Mouse (Mus musculus): ENCODE results near the gene Faap100.
"Not testable (repeated sequence)": the region's sequence is repeated elsewhere in the genome, so short reads cannot be mapped to it uniquely, and the experiment has no call there.

Faap100 gene

GRCm38 (mm10) chr11:120378611-120379540 lies at the start of gene Faap100:
Gene Faap100 (minus strand): TSS chr11:120378764.
- in situ Hi-C loops (cut with MboI, MseI): loop anchor here in 1 of 2 experiments (10.0 kb wide), 1 partner anchor 566 kb away; the partner anchor contains the start of gene Slc16a3

GRCm38 (mm10) chr11:120426727-120427126 lies 48.2 kb upstream of the Faap100 start:
- in situ Hi-C loops (cut with MboI, MseI): no loop called here

- in situ Hi-C loops (cut with MboI, MseI): no loop called here
These were observed 45.2 kb upstream of the Faap100 start for GRCm38 (mm10) chr11:120423569-120424295.

GRCm38 (mm10) chr11:120422651-120423568 lies 44.3 kb upstream of the Faap100 start:
- in situ Hi-C loops (cut with MboI, MseI): no loop called here

DNA sequence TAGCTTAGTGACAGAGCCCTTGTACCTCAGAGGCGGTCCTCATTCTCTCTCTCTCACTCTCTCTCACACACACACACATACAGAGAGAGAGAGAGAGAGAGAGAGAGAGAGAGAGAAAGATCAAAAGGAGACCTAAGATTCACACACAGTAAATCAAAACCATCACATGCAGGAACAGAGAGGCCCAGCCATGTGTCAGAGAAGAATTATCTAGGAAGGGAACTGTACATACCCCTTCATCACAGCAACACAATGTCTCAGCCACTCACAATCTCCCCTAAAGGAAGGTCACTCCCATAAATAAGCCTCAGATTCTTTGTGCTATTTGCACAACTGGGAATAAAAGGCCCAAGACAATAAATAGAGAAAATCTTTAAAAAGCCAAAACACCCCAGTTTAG lies 40.0 kb upstream of the Faap100 start:
- in situ Hi-C loops (cut with MboI, MseI): no loop called here

GRCm38 (mm10) chr11:120417852-120418251 lies 39.3 kb upstream of the Faap100 start:
- in situ Hi-C loops (cut with MboI, MseI): no loop called here

GRCm38 (mm10) chr11:120413621-120414020 lies 35.1 kb upstream of the Faap100 start:
- in situ Hi-C loops (cut with MboI, MseI): not testable (repeated sequence)

GRCm38 (mm10) chr11:120406445-120406844 lies 27.9 kb upstream of the Faap100 start:
- in situ Hi-C loops (cut with MboI, MseI): no loop called here

DNA sequence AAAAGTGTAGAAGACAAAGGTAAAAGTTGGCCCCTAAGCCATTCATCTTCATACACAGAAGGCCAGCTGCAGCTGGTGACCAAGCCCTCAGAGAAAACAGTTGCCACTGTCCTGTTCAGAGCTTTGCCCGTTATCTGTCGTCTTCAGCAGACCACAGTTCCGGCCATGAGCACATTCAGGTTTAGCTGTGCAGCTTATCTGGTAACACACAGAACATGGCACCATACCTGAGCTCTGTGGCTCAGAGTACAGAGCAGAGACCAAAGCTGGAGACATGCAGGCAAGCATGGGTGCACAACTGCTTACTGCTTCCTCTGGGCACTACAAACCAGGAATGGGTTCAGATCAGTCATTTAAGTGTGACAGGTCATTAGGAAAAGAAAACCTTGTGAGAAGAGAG lies 27.3 kb upstream of the Faap100 start:
- in situ Hi-C loops (cut with MboI, MseI): no loop called here

DNA sequence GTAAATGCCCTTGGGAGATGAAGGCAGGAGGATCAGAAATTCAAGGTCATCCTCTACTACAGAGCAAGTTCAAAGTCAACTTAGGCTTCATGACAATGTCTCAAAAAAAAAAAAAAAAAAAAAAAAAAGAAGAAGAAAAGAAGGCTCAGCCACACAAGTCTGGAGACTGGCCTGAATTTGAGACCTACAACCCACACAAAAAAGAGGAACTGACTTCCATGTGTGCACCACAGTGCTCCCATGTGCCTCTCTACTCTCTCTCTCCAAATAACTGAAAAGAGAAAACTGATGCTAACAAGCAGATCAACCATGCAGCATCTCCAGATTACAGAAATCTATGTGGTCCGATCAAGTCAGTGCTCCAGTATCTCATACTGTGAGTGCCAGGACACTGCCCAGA lies 26.2 kb upstream of the Faap100 start:
- in situ Hi-C loops (cut with MboI, MseI): no loop called here

DNA sequence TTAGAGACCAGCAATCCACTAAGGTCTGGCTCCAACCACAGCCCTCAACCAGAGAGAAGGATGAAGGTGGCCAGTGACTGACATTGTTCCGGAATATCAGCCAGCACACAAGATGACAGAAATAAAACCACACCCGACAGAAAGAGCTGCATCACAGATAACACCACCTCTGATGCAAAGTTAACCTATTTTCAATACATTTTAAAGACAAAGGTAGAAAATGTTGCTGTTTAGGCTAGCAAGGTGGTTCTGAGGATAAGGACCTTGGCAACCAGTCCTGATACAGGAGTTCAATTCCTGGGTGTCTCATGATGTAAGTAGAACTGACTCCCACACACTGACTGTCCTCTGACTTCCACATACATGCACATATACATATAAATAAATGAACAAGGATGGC lies 20.8 kb upstream of the Faap100 start:
- in situ Hi-C loops (cut with MboI, MseI): no loop called here

- in situ Hi-C loops (cut with MboI, MseI): no loop called here
These were observed 19.0 kb upstream of the Faap100 start for GRCm38 (mm10) chr11:120397602-120398001.

DNA sequence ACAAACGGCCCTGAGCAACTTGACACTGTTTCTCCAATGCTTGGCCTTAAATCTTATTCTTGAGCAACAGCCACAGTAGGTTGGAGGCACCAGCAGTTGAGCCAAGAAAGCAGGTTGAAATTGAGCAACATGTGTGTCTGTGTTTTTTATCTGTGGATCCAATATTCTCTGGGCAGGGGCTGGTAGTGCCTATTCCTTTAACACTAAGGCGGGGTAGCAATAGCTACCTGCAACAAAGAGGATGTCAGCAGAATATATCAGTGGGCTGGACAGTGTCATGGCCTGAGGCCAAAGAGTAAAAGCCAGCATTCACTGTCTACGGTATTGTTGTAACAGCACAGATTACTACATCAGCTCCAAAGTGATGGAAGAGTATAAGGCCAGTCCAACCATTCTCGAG lies 17.1 kb upstream of the Faap100 start:
- in situ Hi-C loops (cut with MboI, MseI): no loop called here

DNA sequence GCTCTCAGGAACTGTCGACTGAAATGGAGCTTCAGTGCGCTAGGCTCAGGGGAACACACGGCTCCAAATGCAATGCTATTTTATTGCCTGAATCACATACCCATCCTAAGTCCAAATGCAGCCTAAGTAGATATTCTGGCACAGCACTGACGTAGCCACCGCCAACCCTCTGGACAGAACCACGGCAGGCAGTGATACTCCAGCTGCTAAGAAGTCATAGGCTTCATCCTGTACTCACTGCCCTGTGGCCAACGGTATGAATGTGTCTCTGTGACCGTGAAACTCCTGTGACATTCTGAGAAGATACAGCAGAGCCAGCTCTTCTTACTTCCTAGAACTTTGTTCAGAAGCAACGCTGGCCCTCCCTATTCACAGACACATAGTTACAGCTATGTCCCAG lies 10.0 kb upstream of the Faap100 start:
- in situ Hi-C loops (cut with MboI, MseI): no loop called here

DNA sequence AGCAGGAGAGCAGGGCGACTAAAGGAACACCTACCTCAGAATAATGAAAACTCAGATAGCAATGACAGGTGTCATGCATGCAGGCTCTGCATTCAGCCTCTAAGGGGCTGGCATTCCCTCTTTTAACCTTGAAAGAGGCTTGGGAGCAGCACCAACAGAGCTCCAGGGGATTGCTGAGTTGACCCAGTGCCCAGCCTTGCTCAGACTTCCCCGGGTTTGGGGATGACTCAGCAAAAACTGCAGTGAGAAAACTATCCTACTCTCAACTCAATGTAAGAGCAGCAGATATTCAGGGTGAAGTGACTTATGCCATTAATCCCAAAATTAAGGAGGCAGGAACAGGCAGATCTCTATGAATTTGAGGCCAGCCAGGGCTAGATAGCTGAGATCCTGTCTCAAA lies 8.6 kb upstream of the Faap100 start:
- in situ Hi-C loops (cut with MboI, MseI): no loop called here

DNA sequence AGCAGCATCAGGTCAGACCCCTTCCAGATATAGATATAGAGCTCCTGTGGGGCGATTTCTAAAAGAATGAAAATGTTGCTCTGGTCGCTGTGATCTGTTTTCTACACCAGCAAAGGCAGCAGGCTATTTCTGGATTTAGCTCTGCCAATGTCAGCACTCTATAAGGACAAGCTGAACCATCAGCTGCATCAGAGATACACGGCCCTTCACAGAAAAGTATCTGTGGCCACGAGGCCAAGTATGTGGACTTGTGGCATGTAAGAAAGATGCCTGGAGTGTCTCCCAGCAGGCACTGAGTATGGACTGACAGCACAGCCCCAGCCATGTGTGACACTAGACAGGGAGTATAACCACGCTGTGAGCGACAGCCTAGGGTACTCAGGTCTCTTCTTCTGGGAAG lies 8.1 kb upstream of the Faap100 start:
- in situ Hi-C loops (cut with MboI, MseI): no loop called here

DNA sequence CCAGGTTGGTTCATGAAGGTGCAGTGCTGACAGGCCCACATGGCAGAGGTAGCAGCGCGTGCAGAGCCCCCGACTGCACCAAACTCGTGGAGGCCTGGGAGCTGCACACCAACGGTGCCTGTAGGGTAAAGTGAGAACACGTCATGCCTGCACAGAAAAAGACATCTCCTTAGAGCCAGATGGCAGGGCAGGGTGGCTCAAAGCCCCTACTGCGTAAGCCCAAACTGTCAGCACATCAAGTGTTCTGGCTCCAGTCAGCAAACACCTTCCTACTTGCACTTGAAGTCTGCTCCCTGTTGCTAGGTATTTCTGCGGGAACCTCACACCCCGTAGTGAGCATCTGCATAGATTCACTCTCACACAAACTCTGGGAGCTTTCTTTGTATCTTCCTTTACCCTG lies 3.9 kb upstream of the Faap100 start:
- in situ Hi-C loops (cut with MboI, MseI): no loop called here

DNA sequence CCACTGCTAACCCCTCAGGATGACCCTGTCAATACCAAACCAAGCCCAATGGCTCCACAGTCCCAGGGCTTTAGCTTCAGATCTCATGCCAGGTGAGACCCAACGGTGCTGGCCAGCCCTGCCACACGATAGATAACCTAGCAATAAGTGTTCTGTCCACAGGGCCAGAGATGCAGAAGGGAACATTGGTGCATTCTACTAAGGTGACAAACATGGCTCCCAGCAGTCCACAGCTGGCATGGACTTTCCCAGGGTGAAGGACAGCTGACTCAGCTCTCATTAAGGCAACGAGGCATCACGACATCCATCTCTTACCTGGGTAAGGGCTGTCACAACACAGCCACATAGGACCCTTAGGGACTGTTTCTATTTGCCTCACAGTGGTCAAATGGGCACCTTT lies 2.6 kb upstream of the Faap100 start:
- in situ Hi-C loops (cut with MboI, MseI): no loop called here

DNA sequence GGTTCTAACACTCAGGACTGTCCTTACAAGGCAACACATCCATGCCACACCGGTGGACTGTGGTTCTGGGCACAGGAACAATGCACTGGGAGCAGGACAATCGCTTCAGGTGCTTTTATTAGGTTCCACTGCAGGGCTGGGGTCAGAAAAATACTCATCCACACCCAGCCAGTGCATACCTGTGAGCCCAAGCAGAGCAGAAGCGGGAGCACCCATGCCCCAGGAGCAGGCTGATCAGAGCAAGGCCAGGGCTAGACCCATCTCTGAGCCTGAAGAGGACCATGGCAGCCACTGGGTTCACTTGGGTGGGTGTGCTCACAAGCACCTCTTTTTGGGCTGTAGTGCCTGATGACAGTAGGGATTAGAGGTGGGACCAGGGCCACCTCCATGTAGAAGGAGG lies 1.7 kb upstream of the Faap100 start:
- in situ Hi-C loops (cut with MboI, MseI): no loop called here

GRCm38 (mm10) chr11:120378031-120378610 lies 443 bp downstream of the Faap100 start:
- in situ Hi-C loops (cut with MboI, MseI): loop anchor here in 1 of 2 experiments (10.0 kb wide), 1 partner anchor 567 kb away; the partner anchor contains the start of gene Slc16a3

DNA sequence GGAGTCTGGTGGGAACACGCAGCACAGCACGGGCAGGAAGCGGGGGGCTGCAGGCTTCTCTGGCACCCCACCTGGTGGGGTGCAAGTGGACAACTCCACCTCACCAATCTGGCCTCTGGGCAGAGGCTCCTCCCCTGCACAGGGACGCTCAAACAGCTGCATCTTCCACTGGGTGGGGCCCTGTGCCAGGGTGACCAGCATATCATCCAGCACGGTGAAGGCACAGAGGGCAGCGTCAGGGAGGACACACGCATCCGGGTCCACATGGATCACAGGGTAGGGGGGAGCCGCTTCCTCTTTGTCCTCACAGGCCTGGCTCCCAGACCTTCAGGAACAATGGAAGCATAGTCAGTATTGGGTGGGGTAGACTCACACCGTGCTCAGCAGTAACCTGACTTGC lies 1.2 kb downstream of the Faap100 start:
- in situ Hi-C loops (cut with MboI, MseI): loop anchor here in 1 of 2 experiments (10.0 kb wide), 1 partner anchor 567 kb away; the partner anchor contains the start of gene Slc16a3
